In the genomic region with DNA sequence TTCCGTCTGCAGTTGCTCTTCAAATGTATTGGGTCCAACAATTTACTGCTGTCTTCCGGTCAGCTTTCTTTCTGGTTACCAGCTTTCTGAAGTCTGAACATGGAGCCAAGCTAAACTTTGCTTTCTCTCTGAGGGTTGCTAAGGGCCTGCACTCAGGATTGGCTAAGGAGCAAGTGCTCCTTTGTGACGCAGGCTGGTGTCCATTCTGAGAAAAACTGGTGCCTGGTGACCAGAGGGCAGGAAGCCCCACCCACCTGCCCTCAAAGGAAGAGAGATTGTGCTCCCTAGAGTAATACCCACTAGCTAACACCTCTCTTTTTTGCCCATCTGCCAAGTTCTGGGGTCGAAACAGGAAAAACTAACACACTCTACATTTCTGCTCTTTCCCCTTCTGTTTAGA, we compare ENCODE assay signal across 10 mouse cellular contexts. TPM values are rescaled to one million over a fixed set of nuclear protein-coding genes. Genes with fewer than 3 reads are reported as not detected.
A peak's percentile ranks its signal among the peaks of the same experiment; 100 is the strongest.
DNase-seq lines count a peak whose midpoint lies in the region.
"Had no signal": no experiment of that assay in that cellular context is flagged by ENCODE, and none has a peak within 500 bp of the region (broad histone marks: within the 10 kb centered on the region; RNA-seq: fewer than 3 reads in every experiment).

No protein-coding gene starts in this region.

- peak overlapping the region; percentile 95 for H3K27ac ChIP-seq in brown adipose tissue, adult 24 weeks (replicated peaks; ENCODE audit: low read depth, low read length)
- H3K27ac ChIP-seq: midbrain, embryonic 12.5 days had no signal

- peak; percentile 19 for DNase-seq in adrenal gland, adult 2 months
- DNase-seq in adrenal gland, postnatal 25 days = no peak
- peak; percentile 43 for DNase-seq in kidney, adult 9 months
- peak; percentile 50 for DNase-seq in lung, postnatal 25 days (ENCODE audit: low spot score)
- no peak for DNase-seq in layer of hippocampus, adult 11-12 months (ENCODE audit: low spot score)
- DNase-seq in T-cell, adult 2 months (ENCODE audit: low spot score) = no peak
- DNase-seq in left cerebral cortex, adult 8-10 months (ENCODE audit: low spot score in 2 of 2) = no peak

- no peak overlapping the region for H3K4me3 ChIP-seq in brown adipose tissue, adult 24 weeks (ENCODE audit: insufficient read depth, low read depth, low read length)
- H3K4me3 ChIP-seq: midbrain, embryonic 12.5 days had no signal

- peaks cover 4% of the 10 kb centered on the region; the same call in 1 of the 2 replicates for H3K4me1 ChIP-seq in brown adipose tissue, adult 24 weeks (ENCODE audit: control insufficient read depth, insufficient read depth, insufficient read length, low read length)
- H3K4me1 ChIP-seq: midbrain, embryonic 12.5 days had no signal

RNA-seq across cellular contexts. Expression of a gene that starts 5.6 kb away (rescaled TPM):
- total RNA-seq in adrenal gland, adult 2 months (2021) = under 1 TPM; 0.26 to 0.41 TPM
- polyA plus RNA-seq in adrenal gland, adult 2 months (2012; rRNA removed) = not detected in 2 replicates
- 0.43 TPM in 1 of 2 replicates, not detected in the other for total RNA-seq in adrenal gland, postnatal 25 days (2021)
- 0.54 TPM in 1 of 2 replicates, not detected in the other for polyA plus RNA-seq in brown adipose tissue, adult 24 weeks (2012; ENCODE audit: insufficient read depth, insufficient read length, missing spikeins)
- not detected for total RNA-seq in left cerebral cortex, adult 8-10 months (2022)
- polyA plus RNA-seq: hindbrain, embryonic 16.5 days had no signal

Comparison
In these comparisons a context has a peak if more than half of its experiments do, and no peak if none do; other contexts are left out.
1. DNase-seq: peak in adrenal gland, adult 2 months (single experiment), kidney, adult 9 months (single experiment) and lung, postnatal 25 days (single experiment); none in adrenal gland, postnatal 25 days (single experiment), layer of hippocampus, adult 11-12 months (single experiment), T-cell, adult 2 months (single experiment) and left cerebral cortex, adult 8-10 months (0 of 2).